Mouse (Mus musculus) gastrocnemius, postnatal 4 days (tissue): ENCODE measurements around the gene Islr2. TPM values are rescaled to one million over a fixed set of nuclear protein-coding genes. Genes with fewer than 3 reads are reported as not detected.

ENCODE experiments used
- DNase-seq, 2 experiments: peaks; one replicate each; pipeline ENCODE4 v3.0.0; 2021 to 2022; ENCODE audit warnings: low spot score in 2 of 2, mixed read lengths in 2 of 2
- total RNA-seq, 2 experiments: library from RNA; stranded (reverse); gene quantifications; 2 replicates each; pipeline ENCODE4 v1.2.3; 2021

The Islr2 gene
- total RNA-seq, 2 experiments from 2014 or later: 6.4 to 7.7 TPM

- DNase-seq: peak in 1 of 2 experiments; percentile 53
Measured at GRCm38 (mm10) chr9:58197781-58198701, 6.1 kb downstream of the Islr2 start.

GRCm38 (mm10) chr9:58196610-58197567 lies 7.2 kb downstream of the Islr2 start:
- DNase-seq: peak in 1 of 2 experiments; percentile 4

GRCm38 (mm10) chr9:58196141-58196540 lies 8.0 kb downstream of the Islr2 start:
- peak in 1 of 2 experiments; percentile 7 for DNase-seq

GRCm38 (mm10) chr9:58195671-58196070 lies 8.4 kb downstream of the Islr2 start:
- no peak for DNase-seq

GRCm38 (mm10) chr9:58194222-58194621 lies 9.9 kb downstream of the Islr2 start:
- peak in 1 of 2 experiments; percentile 4 for DNase-seq

GRCm38 (mm10) chr9:58184456-58184855 lies 19.7 kb downstream of the Islr2 start:
- DNase-seq: no peak

- DNase-seq: no peak
Measured at GRCm38 (mm10) chr9:58179390-58179789, 24.7 kb downstream of the Islr2 start.

- DNase-seq: no peak
Measured at GRCm38 (mm10) chr9:58177165-58177564, 27.0 kb downstream of the Islr2 start.

- no peak for DNase-seq
Measured at GRCm38 (mm10) chr9:58175745-58176487, 28.2 kb downstream of the Islr2 start.

GRCm38 (mm10) chr9:58174818-58175251 lies 29.3 kb downstream of the Islr2 start:
- no peak for DNase-seq

- no peak for DNase-seq
Measured at GRCm38 (mm10) chr9:58172863-58173262, 31.3 kb downstream of the Islr2 start.

- DNase-seq: no peak
Measured at GRCm38 (mm10) chr9:58169426-58169825, 34.7 kb downstream of the Islr2 start.

- DNase-seq: no peak
Measured at GRCm38 (mm10) chr9:58168880-58169279, 35.2 kb downstream of the Islr2 start.

GRCm38 (mm10) chr9:58165779-58166178 lies 38.3 kb downstream of the Islr2 start:
- no peak for DNase-seq

GRCm38 (mm10) chr9:58163146-58163545 lies 41.0 kb downstream of the Islr2 start:
- DNase-seq: no peak

GRCm38 (mm10) chr9:58162173-58162572 lies 41.9 kb downstream of the Islr2 start:
- DNase-seq: no peak

GRCm38 (mm10) chr9:58160315-58160714 lies 43.8 kb downstream of the Islr2 start:
- no peak for DNase-seq

GRCm38 (mm10) chr9:58159855-58160254 lies 44.3 kb downstream of the Islr2 start:
- DNase-seq: peak in 1 of 2 experiments; percentile 61

GRCm38 (mm10) chr9:58158541-58159311 lies 45.4 kb downstream of the Islr2 start:
- DNase-seq: peak; percentile 40 to 77

- peak in 1 of 2 experiments; percentile 37 for DNase-seq
Measured at GRCm38 (mm10) chr9:58157838-58158237, 46.3 kb downstream of the Islr2 start.
